Mouse (Mus musculus) kidney, adult 9 months (tissue): ENCODE measurements around the gene Map3k6.
A peak's percentile ranks its signal among the peaks of the same experiment; 100 is the strongest.

ENCODE experiments used
- DNase-seq: peaks from one replicate; pipeline ENCODE4 v3.0.0; 2022

Map3k6 gene

DNA sequence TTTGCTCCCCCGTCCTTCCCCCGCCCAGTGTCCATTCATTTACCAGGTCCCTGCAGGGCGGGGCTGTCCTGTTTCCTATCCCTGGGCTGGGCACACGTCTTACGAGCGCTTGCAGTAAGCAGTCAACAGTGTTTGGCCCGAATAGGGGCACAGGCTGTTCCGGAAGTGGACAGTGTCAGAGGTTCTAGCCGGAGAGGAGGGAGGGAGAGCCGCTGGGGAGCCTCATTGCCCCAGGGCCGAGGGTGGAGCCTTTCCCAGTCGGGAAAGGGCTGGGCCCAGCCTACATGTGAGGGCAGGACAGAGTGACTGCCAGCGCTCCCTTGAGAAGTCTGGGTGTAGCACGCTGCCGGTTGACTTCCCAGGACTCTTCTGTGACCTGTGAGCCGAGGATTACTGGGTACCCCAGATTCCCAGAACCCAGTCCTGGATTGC, at the start of gene Map3k6:
Gene Map3k6, plus strand, starts transcription at position 329 of the 432 bp plus-strand sequence.
- DNase-seq = peak; percentile 88

- DNase-seq = no peak
These were observed 46.1 kb upstream of the Map3k6 start for GRCm38 (mm10) chr4:133194482-133194881.

GRCm38 (mm10) chr4:133195014-133195413, 45.6 kb upstream of the Map3k6 start:
- DNase-seq = no peak

DNA sequence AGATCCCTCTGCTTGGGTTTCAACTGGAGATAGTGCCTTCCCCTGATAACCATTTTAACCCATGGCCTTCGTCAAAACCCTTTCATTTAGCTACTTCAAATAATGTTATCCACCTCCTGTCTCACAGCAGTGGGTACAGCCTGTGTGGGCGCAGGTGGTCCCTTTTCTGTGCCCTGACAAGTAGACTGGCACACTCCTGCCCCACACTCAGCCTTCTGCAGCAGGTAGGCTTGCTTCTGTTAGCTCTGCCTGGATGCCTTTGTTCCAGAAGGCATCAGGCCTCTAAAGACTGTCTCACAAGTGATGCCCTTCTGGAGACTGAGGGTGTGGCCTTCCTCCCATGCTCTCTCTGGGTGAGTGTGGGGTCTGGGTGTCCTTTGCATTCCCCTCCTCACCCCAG, 44.5 kb upstream of the Map3k6 start:
- no peak for DNase-seq

GRCm38 (mm10) chr4:133196852-133197251, 43.8 kb upstream of the Map3k6 start:
- peak; percentile 51 for DNase-seq

- no peak for DNase-seq
These were observed 43.3 kb upstream of the Map3k6 start for GRCm38 (mm10) chr4:133197355-133197754.

- peak; percentile 90 for DNase-seq
These were observed 42.8 kb upstream of the Map3k6 start for GRCm38 (mm10) chr4:133197801-133198286.

- peak; percentile 34 for DNase-seq
These were observed 42.1 kb upstream of the Map3k6 start for GRCm38 (mm10) chr4:133198337-133199180.

DNA sequence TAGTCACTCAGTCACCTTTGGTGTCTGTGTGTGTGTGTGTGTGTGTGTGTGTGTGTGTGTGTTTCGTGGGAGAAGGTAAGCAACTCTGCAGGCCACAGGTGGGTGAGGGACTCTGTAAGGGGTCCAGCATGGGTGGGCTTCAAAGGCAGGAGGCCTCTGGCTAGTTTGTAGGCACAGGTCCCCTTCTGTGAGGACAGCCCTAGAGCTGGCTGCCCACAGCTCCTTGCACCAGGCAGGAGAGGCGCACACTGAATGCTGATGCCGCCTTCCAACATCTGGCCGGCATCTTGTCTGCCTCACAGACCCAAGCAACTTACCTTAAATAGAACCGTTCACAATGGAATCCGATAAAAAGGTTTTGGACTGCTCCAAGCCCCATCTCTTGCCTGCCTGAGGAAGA, 40.9 kb upstream of the Map3k6 start:
- no peak for DNase-seq

- DNase-seq = peak; percentile 45
These were observed 40.3 kb upstream of the Map3k6 start for GRCm38 (mm10) chr4:133200343-133200742.

DNA sequence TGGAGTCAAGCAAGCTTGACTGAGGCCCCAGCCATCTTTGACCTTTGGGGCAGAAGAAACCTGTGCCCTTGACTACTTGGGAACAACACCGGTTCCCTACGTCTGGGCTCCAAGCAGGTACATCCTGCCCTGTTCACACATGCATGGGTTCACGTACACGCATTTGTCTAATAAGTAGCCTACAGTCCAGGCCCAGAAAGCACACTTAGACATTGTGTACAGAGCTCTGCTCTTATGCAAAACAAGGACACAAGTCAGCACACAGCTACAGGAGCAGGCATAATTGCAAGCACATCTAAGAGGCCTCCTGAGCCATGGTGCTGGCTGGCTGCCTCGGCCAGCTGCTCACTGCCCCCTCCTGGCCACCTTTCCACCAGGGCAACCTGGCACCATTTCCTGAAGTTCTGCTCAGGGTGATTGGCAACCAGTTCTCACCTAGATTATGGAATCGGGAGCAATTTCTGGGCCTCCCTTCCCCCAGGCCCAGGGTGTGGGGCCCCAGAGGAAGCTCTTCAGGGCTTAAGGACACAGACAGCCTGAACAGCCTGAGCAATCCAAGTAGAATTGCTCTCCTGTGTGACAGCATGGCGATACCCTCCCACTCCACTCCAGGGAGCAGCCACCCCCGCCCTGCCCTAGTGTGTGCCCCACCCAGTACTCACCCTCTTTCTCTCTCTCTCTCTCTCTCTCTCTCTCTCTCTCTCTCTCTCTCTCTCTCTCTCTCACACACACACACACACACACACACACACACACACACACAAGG, 39.4 kb upstream of the Map3k6 start:
- peak; percentile 92 for DNase-seq

DNA sequence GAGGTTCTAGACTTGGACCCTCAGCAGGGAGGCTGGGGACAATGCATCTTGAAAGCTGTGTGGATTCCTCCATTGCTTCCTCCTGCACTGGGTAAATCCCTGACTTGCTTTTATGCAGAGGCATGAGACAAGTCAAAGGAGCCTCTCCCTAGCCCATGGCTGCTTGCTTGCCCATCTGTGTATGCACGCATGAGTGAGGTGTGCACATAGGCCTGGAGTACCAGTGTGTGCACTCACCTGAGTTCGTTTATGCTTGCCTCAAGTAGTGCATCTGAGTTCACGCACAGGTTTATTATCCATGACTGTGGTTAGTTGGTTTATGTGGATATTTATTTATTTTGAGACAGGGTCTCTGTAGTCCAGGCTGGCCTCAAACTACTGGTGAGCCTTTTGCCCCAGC, 38.4 kb upstream of the Map3k6 start:
- DNase-seq = no peak

- no peak for DNase-seq
These were observed 37.0 kb upstream of the Map3k6 start for GRCm38 (mm10) chr4:133203591-133203990.

DNA sequence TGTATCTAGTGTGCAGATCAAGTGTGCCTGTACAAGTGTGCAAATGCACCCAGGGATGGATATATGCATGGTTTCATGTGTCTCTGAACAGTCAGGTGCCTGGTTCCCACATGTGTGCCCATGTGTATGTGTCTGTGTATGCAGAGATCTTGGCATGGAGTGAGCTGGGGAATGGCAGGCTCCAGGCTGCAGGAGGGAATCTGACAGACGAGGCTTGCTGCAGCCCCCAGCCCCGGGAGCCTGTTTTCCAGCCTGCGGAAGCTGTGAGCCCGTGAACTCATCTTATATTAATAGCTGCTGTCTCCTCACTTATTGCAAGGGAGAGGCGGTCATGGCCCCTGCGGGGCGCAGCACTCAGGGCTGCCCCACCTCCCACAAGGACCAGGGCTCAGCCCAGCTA, 36.2 kb upstream of the Map3k6 start:
- no peak for DNase-seq

DNA sequence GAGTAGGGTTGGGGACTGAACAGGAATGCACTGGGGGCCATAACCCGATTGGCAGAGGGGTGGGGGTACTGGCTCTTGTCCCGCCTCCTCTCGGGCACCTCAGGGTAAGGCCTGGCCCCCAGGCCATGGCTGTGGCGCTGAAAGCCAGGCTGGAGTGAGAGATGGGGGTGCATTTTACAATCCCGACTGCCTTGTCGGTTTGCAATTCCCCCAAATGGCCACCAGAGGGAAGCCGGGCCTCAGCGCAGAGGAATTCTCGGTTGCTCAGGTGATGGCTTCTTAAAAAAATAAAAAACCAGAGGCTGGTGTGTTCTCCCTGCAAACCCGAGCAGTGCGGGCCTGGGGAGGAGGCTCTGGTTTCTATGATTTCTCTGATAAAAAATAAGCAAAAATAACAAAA, 31.3 kb upstream of the Map3k6 start:
- peak; percentile 65 for DNase-seq

DNA sequence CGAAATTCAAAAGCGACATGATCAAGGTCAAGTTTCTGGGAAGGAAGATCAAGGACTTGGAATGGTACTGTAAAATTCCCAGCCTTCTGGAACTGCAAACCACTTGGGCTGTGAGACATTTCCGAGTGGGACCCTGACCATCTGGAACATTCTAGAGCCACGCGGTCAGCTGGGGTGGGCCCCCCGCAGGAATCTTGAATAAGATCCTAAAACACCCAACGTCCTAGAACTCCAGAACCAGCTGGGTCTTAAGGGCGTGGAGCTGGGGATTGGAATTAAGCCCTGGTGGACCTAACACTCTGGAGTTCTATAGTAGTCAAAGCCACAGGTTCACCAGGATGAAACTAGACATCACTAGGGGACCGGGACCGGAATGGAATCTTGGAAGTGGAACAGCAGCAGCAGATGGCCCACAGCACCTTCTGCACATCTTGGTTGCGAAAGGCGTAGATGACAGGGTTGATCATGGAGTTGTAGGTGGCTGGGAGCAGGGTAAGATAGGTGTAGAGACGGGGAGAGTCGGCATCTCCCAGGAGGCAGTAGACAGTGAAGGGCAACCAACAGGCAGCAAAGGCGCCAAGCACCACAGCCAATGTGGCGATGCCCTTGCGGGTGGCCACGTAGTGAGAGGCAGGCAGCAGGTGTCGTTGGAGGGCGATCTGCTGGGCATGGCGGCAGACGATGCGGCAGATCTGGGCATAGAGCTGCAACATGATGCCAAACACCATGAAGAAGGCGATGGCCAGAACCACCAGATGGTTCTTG, 30.4 kb upstream of the Map3k6 start:
- no peak for DNase-seq

DNA sequence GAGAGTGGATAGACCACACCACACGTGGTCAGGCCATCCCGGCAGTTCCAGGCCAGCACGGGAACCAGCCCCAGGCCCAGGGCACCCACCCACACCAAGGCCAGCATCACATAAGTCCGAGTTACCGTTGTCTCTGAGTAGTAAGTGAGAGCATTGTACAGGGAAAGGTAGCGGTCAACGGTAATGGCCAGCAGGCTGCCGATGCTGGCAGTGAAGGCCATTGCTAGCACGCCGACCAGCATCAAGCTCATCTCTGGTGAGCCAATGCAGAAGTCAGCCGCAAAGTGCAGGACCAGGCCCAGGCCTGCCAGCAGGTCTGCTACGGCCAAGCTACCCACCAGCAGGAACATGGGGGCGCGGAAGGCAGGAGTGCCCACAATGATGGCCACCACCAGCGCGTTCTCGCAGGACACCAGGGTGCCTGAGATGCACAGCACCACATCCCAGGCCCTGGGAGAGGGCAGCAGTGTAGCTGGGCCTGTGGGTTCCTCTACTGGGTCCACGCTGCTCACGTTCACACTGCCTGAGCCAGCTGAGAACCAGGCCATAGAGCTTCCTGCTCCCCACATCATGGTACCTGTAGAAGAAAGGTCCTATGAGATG, 29.7 kb upstream of the Map3k6 start:
- no peak for DNase-seq

DNA sequence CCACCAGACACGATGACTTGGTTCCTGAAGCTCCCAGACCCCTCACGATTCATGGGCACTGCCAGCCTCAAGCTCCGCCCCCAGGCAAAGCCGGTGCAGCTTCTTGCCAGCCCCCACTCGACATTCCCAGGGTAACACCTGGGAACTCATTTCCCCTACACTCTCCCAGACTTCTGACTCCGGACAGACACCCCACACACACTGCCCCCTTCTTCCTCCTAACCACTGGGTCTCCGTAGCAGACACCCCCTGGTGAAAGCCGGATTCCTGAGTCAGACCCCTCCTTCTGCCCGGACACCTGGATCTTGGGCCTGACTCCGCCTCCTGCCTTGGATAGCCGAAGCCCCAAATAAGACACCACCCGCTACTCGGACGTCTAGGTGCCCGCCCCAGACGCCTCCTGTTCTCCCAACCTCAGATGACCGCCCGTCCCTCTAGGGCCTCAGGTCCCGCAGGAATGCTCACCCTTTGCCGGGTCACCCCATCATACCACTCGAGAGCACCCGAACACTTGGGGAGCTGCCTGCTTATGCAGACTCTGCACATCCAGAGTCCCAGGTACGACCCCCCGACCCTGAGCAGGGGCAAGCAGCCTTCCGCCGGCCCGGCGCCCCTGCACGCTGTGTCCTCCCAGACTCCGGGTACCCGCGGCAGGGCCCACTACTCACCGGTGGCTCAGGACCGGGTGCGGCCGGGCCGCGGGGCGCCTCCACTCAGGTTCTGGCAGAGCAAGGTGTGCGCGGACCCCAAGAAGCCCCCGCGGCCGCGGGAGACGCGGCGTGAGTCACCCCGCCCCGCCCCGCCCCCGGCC, 28.7 kb upstream of the Map3k6 start, which contains the start of the genes Cd164l2 and Gpr3:
Gene Cd164l2, plus strand, starts transcription at position 381 of the 811 bp plus-strand sequence.
Gene Gpr3, minus strand, starts transcription at position 786 of the 811 bp plus-strand sequence.
- DNase-seq = no peak

- DNase-seq = peak; percentile 75
These were observed 27.9 kb upstream of the Map3k6 start for GRCm38 (mm10) chr4:133212562-133213267.

- DNase-seq = peak; percentile 37
These were observed 27.4 kb upstream of the Map3k6 start for GRCm38 (mm10) chr4:133213268-133213590.

- no peak for DNase-seq
These were observed 27.0 kb upstream of the Map3k6 start for GRCm38 (mm10) chr4:133213661-133214060.
